Mouse (Mus musculus) hindbrain, embryonic 11.5 days (tissue): ENCODE data around the gene Phactr4. TPM values are rescaled to one million over a fixed set of nuclear protein-coding genes. Genes with fewer than 3 reads are reported as not detected.
A peak's percentile ranks its signal among the peaks of the same experiment; 100 is the strongest.

Experiments used
- ATAC-seq: fragments of 200-750 bp; cut with Nextera tagmentation; 2 replicates; pipeline ENCODE4 v1.8.0; 2017; ENCODE audit warnings: mild to moderate bottlenecking, moderate TSS enrichment, moderate library complexity; ENCODE audit not compliant: low FRiP score
- DNase-seq: peaks from one replicate; pipeline ENCODE4 v3.0.0-alpha.2; 2015; ENCODE audit warnings: low spot score
- H3K27ac ChIP-seq: fragments of 300-500 bp; sonication (generic); 2 replicates; pipeline ENCODE4 v1.5.1; 2014; ENCODE audit warnings: mild to moderate bottlenecking, low read depth, low read length
- H3K27me3 ChIP-seq: fragments of 300-500 bp; sonication (generic); 2 replicates; pipeline ENCODE4 v1.6.1; 2014; ENCODE audit warnings: mild to moderate bottlenecking, low read length, moderate library complexity, mixed read lengths; ENCODE audit not compliant: control insufficient read depth, insufficient read depth
- H3K36me3 ChIP-seq: fragments of 300-500 bp; sonication (generic); 2 replicates; pipeline ENCODE4 v1.6.1; 2014; ENCODE audit warnings: mild to moderate bottlenecking, low read length, moderate library complexity, mixed read lengths; ENCODE audit not compliant: control insufficient read depth, insufficient read depth
- H3K4me1 ChIP-seq: fragments of 300-500 bp; sonication (generic); replicated peaks from 2 replicates; pipeline ENCODE4 v1.6.1; 2014; ENCODE audit warnings: low read length, mixed read lengths; ENCODE audit not compliant: control insufficient read depth, insufficient read depth
- H3K4me2 ChIP-seq: fragments of 300-500 bp; sonication (generic); replicated peaks from 2 replicates; pipeline ENCODE4 v1.6.1; 2014; ENCODE audit warnings: mild to moderate bottlenecking, low read depth, low read length
- H3K4me3 ChIP-seq: fragments of 300-500 bp; sonication (generic); 2 replicates; pipeline ENCODE4 v1.5.1; 2014; ENCODE audit warnings: low read depth, low read length
- H3K9ac ChIP-seq: fragments of 300-500 bp; sonication (generic); 2 replicates; pipeline ENCODE4 v1.6.1; 2014; ENCODE audit warnings: low read depth, low read length
- H3K9me3 ChIP-seq: fragments of 300-500 bp; sonication (generic); 2 replicates; pipeline ENCODE4 v1.6.1; 2016; ENCODE audit warnings: low read length; ENCODE audit not compliant: control insufficient read depth
- WGBS: fragments of 180-500 bp; shearing (Covaris S2); extraction: QIAGEN DNeasy Blood & Tissue Kit; methylation state at CpG from one replicate; pipeline ENCODE4 v1.1.7; 2014; 5-methylcytosine and 5-hydroxymethylcytosine counted together
- polyA plus RNA-seq: library from polyadenylated mRNA; unstranded; fragments of >200 nt; fragmentation: Nextera tagmentation; extraction: Ambion mirVana; gene quantifications from 2 replicates; pipeline ENCODE4 v1.2.1, GENCODE M21; 2014

The Phactr4 gene
- 23.3 and 27.2 TPM in 2 replicates for polyA plus RNA-seq

DNA sequence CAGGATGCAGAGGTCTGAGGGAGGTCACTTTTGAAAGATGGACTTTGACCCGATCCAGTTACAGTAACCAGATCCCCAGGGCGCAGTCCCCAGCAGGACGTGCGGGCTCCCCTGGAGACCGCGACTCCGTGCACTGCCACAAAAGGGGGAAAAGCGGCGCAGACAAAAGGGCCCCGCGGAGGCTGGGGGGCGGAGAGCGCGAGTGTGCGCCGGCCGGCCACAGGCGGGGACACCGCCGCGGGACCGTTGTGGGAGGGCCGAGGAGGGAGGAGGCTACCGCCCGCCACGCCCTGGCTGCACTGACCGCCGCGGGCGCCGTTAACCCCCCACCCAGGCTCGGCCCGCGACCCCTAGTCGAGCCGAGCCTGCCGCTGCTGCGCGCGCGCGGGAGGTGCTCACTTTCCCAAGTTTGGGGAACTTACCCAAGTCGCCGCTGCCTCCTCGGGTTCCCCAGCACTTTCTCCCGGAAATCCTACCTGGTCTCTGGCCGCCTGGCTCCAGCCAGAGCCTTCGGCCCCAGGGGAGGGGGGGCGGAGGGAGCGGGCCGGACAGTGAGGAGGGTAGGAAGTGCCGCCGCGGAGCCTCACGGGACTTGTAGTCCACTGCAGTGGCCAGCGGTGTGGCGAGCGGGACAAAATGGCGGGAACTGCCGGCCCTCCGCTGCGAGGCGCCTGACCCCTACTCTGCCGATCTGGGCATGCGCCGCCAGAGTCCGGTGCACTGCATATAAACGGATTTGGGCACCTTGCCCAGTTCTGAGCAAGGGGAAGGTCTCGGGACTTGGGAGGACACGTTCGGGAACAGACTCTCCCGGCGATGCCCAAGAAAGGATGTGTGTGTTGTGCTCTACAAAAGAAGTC is at the start of gene Phactr4:
Phactr4 (minus strand) TSS at position 567 of the 860 bp plus-strand sequence.
- no peaks in the 10 kb centered on the region for H3K9me3 ChIP-seq
- ATAC-seq: peak; percentile 98
- DNase-seq: peak; percentile 99
- H3K4me2 ChIP-seq: peak within 1 kb of the TSS; percentile 56
- peak within 1 kb of the TSS; percentile 89 for H3K27ac ChIP-seq
- WGBS: under 1% methylated on average over 44 of the region's 73 CpGs
- peak within 1 kb of the TSS; percentile 72 for H3K4me3 ChIP-seq
- H3K27me3 ChIP-seq: no peaks in the 10 kb centered on the region
- H3K9ac ChIP-seq: peak within 1 kb of the TSS; percentile 80
- H3K4me1 ChIP-seq: 0 out of 2 replicates have a peak, but pooled peaks cover 4% of the 10 kb centered on the region
- H3K36me3 ChIP-seq: no peaks in the 10 kb centered on the region

DNA sequence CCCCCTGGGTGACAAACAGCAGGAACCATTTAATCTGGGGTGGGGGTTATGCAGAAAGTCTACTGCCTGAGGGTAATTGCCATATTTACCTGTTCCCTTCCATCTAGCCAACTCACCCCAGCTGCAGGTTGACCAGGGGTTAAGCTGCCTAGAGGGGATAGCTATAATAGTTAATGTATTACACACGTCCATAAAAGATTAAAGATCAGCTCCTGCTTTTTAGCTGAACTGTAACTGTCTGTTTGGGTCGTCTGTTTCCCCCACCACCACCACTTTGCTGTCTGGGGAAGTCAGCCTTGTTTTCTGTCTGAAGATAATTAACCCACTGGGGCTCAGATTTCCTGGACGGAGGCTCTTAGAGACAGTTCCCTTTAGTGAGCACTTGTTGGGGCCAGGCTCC is 47.6 kb upstream of the Phactr4 start:
- Histone ChIP-seq H3K27ac (no peak overlapping the region), H3K27me3 (no peaks in the 10 kb centered on the region), H3K4me3 (no peak overlapping the region), H3K9ac (no peak overlapping the region), H3K4me1 (no peaks in the 10 kb centered on the region), H3K9me3 (no peaks in the 10 kb centered on the region), H3K4me2 (no peak overlapping the region), H3K36me3 (no peaks in the 10 kb centered on the region)
- ATAC-seq (no peak), DNase-seq (no peak)
- whole genome bisulfite sequencing: 28% methylated on average over 3 of the region's 3 CpGs

DNA sequence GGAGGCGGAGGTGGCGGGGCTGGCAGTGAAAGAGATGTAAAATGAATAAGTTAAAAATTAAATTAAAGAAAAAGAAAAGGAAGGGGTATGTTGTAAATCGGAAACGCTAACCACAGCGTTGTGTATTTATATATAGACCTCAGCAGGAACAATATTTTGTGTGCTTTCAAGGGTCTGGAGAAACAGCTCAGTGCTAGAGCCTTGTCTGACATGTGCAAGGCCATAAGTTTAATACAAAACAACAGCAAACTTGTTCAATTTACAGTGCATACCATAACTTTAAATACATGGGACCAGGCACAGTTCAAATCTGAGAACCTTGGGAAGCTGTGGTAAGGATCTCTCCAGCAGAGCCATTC is 41.9 kb upstream of the Phactr4 start:
- peak overlapping the region; percentile 44; the same call in 1 of the 2 replicates for H3K9ac ChIP-seq
- H3K27me3 ChIP-seq: no peaks in the 10 kb centered on the region
- ATAC-seq: no peak
- H3K4me3 ChIP-seq: peak overlapping the region; percentile 83
- H3K9me3 ChIP-seq: no peaks in the 10 kb centered on the region
- H3K27ac ChIP-seq: no peak overlapping the region
- peak overlapping the region; percentile 23 for H3K4me2 ChIP-seq
- 2% methylated on average over 5 of the region's 5 CpGs for WGBS
- H3K36me3 ChIP-seq: peaks cover 3% of the 10 kb centered on the region; the same call in 1 of the 2 replicates
- no peaks in the 10 kb centered on the region; the same call in 1 of the 2 replicates for H3K4me1 ChIP-seq
- no peak for DNase-seq

DNA sequence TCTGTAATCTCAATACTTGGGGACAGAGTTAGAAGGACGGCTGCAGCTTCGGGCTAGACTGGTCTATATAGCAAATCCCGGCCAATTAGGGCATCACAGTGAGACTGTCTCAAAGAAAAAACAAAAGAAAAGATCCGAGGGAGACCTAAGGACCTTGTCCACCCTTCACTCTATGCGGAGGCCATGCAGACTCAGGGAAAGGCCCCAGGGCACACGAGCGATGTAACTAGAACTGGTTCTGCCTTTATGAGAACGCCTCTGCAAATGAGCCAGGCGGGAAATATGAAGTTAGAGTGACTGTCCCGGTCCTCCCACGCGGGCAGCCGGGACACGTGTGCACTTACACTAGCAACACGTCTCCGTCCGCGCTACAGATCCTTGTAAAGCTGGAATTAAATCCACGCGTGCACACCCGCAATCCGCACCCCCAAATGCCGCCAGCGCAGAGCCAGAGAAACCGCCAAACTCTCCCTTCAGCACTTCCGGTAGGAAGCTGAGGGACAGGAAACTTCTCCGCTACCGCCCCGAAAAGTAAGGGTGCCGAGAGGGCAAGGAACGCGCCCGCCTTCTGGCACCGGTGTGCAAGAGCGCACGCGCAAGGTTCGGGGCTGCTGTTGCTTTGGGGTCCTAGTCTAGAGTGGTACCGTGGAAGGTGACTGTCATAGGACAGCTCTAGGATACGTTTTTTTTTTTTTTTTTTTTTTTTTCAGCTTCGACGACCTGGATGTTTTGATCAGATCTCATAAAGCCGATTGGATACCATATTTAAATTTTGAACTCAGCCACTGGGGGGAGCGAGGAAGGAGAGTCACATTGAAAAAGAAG is 41.4 kb upstream of the Phactr4 start, which contains the start of gene Med18:
Med18 (minus strand) TSS at position 492 of the 825 bp plus-strand sequence.
- DNase-seq: peak; percentile 96
- Histone ChIP-seq H3K4me1 (no peaks in the 10 kb centered on the region; the same call in 1 of the 2 replicates), H3K4me3 (peak within 1 kb of the TSS; percentile 83), H3K27ac (no peak within 1 kb of the TSS), H3K9ac (peak within 1 kb of the TSS; percentile 74), H3K4me2 (peak within 1 kb of the TSS; percentile 79), H3K27me3 (no peaks in the 10 kb centered on the region), H3K36me3 (peaks cover 3% of the 10 kb centered on the region; the same call in 1 of the 2 replicates), H3K9me3 (no peaks in the 10 kb centered on the region)
- WGBS: under 1% methylated on average over 44 of the region's 44 CpGs
- peak; percentile 91 for ATAC-seq

DNA sequence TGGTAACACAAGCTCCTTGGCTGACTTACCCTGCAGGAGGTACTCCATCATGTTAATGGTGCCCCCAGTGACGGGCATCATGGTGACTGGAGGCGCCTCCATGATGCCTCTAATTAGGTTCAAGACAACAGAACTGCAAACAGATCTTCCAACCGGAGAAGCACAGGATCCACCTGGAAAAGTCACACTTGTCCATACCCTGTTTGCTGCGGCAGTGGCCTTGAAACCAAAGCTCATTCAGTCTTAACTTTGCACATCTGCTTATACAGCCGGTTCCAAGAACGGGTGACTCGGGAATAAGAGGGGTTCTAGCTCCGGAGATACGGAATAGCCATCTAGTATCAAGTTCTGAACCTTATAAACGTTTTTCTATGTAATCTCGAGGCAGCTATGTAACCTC is 40.5 kb upstream of the Phactr4 start:
- Histone ChIP-seq H3K9me3 (no peaks in the 10 kb centered on the region), H3K36me3 (peaks cover 7% of the 10 kb centered on the region; the same call in 1 of the 2 replicates), H3K27ac (no peak overlapping the region), H3K9ac (peak overlapping the region; percentile 74), H3K4me3 (peak overlapping the region; percentile 83), H3K4me1 (no peaks in the 10 kb centered on the region; the same call in 1 of the 2 replicates), H3K4me2 (peak overlapping the region; percentile 79), H3K27me3 (no peaks in the 10 kb centered on the region)
- no peak for DNase-seq
- no peak for ATAC-seq
- 16% methylated on average over 11 of the region's 11 CpGs for WGBS

DNA sequence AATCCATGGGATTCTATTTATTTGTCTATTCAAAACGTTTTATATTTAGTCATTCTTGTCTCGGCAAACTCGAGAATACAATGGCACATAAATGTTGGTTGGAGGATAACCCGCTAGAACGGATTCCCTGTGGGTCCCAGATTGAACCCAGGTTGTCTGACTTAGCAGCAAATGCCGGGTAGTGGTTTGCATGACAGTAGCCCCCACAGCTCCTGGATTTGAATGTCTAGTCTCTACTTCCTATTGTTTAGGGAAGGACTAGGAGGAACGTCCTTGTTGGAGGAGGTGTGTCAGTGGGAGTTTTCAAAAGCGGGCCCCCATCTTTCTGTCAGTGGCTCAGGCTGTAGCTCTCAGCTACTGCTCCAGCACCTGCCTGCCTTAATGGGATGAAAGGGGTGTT is 37.9 kb upstream of the Phactr4 start:
- no peak overlapping the region for H3K9ac ChIP-seq
- no peaks in the 10 kb centered on the region for H3K9me3 ChIP-seq
- DNase-seq (no peak), ATAC-seq (no peak)
- no peak overlapping the region for H3K4me3 ChIP-seq
- no peak overlapping the region for H3K27ac ChIP-seq
- no peaks in the 10 kb centered on the region; the same call in 1 of the 2 replicates for H3K4me1 ChIP-seq
- H3K4me2 ChIP-seq: no peak overlapping the region
- peaks cover 10% of the 10 kb centered on the region; the same call in 1 of the 2 replicates for H3K36me3 ChIP-seq
- 93% methylated on average over 8 of the region's 8 CpGs for WGBS
- no peaks in the 10 kb centered on the region for H3K27me3 ChIP-seq

DNA sequence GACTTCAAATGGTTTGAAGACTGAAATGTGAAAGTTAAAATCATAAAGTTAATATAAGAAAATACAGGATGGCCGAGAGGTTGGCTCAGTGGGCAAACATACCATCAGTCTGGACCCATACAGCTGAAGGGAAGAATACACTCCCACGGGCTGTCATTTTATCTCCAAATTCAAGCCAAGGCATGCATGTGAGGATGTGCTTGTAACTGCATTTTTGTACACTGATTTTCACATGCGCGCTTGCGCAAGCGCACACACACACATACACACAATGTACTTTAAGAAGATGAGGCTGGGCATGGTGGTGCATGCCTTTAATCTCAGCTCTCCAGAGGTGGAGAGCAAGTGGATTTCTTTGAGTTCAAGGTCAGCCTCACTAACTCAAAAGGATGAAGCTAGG is 33.3 kb upstream of the Phactr4 start:
- WGBS: 94% methylated on average over 6 of the region's 6 CpGs
- ATAC-seq: no peak
- no peaks in the 10 kb centered on the region for H3K9me3 ChIP-seq
- peaks cover 10% of the 10 kb centered on the region; the same call in 1 of the 2 replicates for H3K36me3 ChIP-seq
- no peak overlapping the region for H3K27ac ChIP-seq
- H3K4me3 ChIP-seq: no peak overlapping the region
- no peak for DNase-seq
- no peaks in the 10 kb centered on the region for H3K27me3 ChIP-seq
- H3K4me1 ChIP-seq: no peaks in the 10 kb centered on the region
- H3K9ac ChIP-seq: no peak overlapping the region
- H3K4me2 ChIP-seq: no peak overlapping the region

DNA sequence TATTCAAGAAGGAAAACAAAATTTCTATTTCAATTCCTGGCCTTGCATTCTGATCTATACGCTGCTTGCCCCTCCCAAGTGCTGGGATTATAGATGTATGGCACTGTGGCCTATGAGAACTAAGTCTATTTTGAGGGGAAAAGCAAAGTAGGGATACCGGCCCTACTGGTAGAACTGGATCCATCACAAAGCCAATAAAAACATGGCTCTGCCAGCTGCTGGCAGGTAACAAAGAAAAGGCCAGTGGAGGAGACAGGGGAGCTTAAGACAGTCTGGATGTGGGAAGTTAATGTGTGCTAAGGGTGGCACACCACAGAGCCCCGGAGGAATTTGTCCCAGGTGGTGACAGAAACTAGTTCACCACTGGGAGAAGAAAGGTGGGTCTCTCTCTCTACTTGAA is 32.9 kb upstream of the Phactr4 start:
- H3K4me1 ChIP-seq: no peaks in the 10 kb centered on the region
- no peaks in the 10 kb centered on the region for H3K27me3 ChIP-seq
- no peaks in the 10 kb centered on the region for H3K9me3 ChIP-seq
- no peak overlapping the region for H3K9ac ChIP-seq
- peaks cover 10% of the 10 kb centered on the region; the same call in 1 of the 2 replicates for H3K36me3 ChIP-seq
- H3K4me3 ChIP-seq: no peak overlapping the region
- no peak overlapping the region for H3K27ac ChIP-seq
- no peak overlapping the region for H3K4me2 ChIP-seq
- WGBS: 83% methylated on average over 3 of the region's 3 CpGs
- DNase-seq: no peak
- ATAC-seq: no peak
